21 mouse cellular contexts compared by ENCODE assay signal in genomic region chr12:80615371-80616257, GRCm38 (mm10). TPM values are rescaled to one million over a fixed set of nuclear protein-coding genes. Genes with fewer than 3 reads are reported as not detected.
DNase-seq lines count a peak whose midpoint lies in the region; ATAC-seq and TF ChIP-seq lines count a peak whose summit lies in the region.
"Had no signal": no experiment of that assay in that cellular context is flagged by ENCODE, and none has a peak within 500 bp of the region (broad histone marks: within the 10 kb centered on the region; RNA-seq: fewer than 3 reads in every experiment).

No protein-coding gene starts in this region.

- H3K27ac ChIP-seq in liver, postnatal 0 days (ENCODE audit: low read depth) = no peak overlapping the region
- no peak overlapping the region for H3K27ac ChIP-seq in forebrain, embryonic 13.5 days
- no peak overlapping the region for H3K27ac ChIP-seq in gastrocnemius, adult 2 months
- H3K27ac ChIP-seq: embryonic facial prominence, embryonic 13.5 days; limb, embryonic 12.5 days; midbrain, embryonic 13.5 days had no signal

- peak; percentile 68 for ATAC-seq in liver, postnatal 0 days
- no peak for ATAC-seq in forebrain, embryonic 13.5 days
- ATAC-seq: activated CD4-positive, CD25-positive, alpha-beta regulatory T cell, adult 4 months; inflammation-experienced regulatory T-cells, adult 6 months; lung, postnatal 0 days; midbrain, embryonic 13.5 days had no signal

- H3K4me2 ChIP-seq in liver, postnatal 0 days (ENCODE audit: low read depth, low read length) = no peak overlapping the region
- no peak overlapping the region for H3K4me2 ChIP-seq in forebrain, embryonic 13.5 days
- H3K4me2 ChIP-seq: embryonic facial prominence, embryonic 13.5 days; limb, embryonic 12.5 days; midbrain, embryonic 13.5 days had no signal

- no peaks in the 10 kb centered on the region for H3K27me3 ChIP-seq in liver, postnatal 0 days (ENCODE audit: insufficient read depth, low read length)
- H3K27me3 ChIP-seq in forebrain, embryonic 13.5 days = no peaks in the 10 kb centered on the region
- H3K27me3 ChIP-seq: embryonic facial prominence, embryonic 13.5 days; limb, embryonic 12.5 days; midbrain, embryonic 13.5 days had no signal

- no peak for TF ChIP-seq CTCF in liver, postnatal 0 days (IDR thresholded peaks at IDR 0.05; ENCODE audit: low read depth)
- no peak for TF ChIP-seq CTCF in gastrocnemius, adult 2 months (IDR thresholded peaks at IDR 0.05)

- intact Hi-C loops in left cerebral cortex, postnatal 4 days (cut with DNase I) = no loop called here
- intact Hi-C loops in gastrocnemius, adult 2 months (cut with DNase I) = no loop called here

- no peaks in the 10 kb centered on the region for H3K9me3 ChIP-seq in liver, postnatal 0 days (ENCODE audit: low read length)
- H3K9me3 ChIP-seq in forebrain, embryonic 13.5 days (replicated peaks) = no peaks in the 10 kb centered on the region
- H3K9me3 ChIP-seq: embryonic facial prominence, embryonic 13.5 days; G1E; limb, embryonic 12.5 days; midbrain, embryonic 13.5 days had no signal

- WGBS in liver, postnatal 0 days (ENCODE audit: insufficient replicate concordance) = 42% methylated on average over 7 of the region's 7 CpGs
- WGBS in forebrain, embryonic 13.5 days = 73% methylated on average over 7 of the region's 7 CpGs

- no peak overlapping the region for H3K9ac ChIP-seq in liver, postnatal 0 days (replicated peaks)
- no peak overlapping the region for H3K9ac ChIP-seq in forebrain, embryonic 13.5 days
- H3K9ac ChIP-seq: embryonic facial prominence, embryonic 13.5 days; limb, embryonic 12.5 days; midbrain, embryonic 13.5 days had no signal

- H3K36me3 ChIP-seq in liver, postnatal 0 days (replicated peaks; ENCODE audit: insufficient read depth, low read length) = no peaks in the 10 kb centered on the region
- H3K36me3 ChIP-seq in forebrain, embryonic 13.5 days (ENCODE audit: poor library complexity, severe bottlenecking) = no peaks in the 10 kb centered on the region
- H3K36me3 ChIP-seq: embryonic facial prominence, embryonic 13.5 days; G1E; limb, embryonic 12.5 days; midbrain, embryonic 13.5 days had no signal

- no peaks in the 10 kb centered on the region; the same call in 1 of the 2 replicates for H3K4me1 ChIP-seq in liver, postnatal 0 days (ENCODE audit: insufficient read depth)
- no peaks in the 10 kb centered on the region for H3K4me1 ChIP-seq in forebrain, embryonic 13.5 days
- H3K4me1 ChIP-seq: embryonic facial prominence, embryonic 13.5 days; limb, embryonic 12.5 days; midbrain, embryonic 13.5 days had no signal

- no peak for DNase-seq in liver, postnatal 0 days
- DNase-seq in liver (no peak), ES-CJ7 (ENCODE audit: low read depth, low spot score) (peak; percentile 48)
- peak; percentile 12 to 32 for DNase-seq in adrenal gland, postnatal 36 days
- DNase-seq in mesoderm, embryonic 11.5 days (ENCODE audit: low read depth, low spot score) = peak; percentile 34
- no peak for DNase-seq in left cerebral cortex, postnatal 4 days
- no peak for DNase-seq in gastrocnemius, adult 2 months
- DNase-seq: cerebellum, postnatal 14 days; heart, adult 18-20 months; heart, postnatal 14 days; kidney, postnatal 4 days; right cerebral cortex, postnatal 14 days; thymus, postnatal 4 days had no signal

- H3K4me3 ChIP-seq in liver, postnatal 0 days (ENCODE audit: low read depth, low read length) = no peak overlapping the region
- H3K4me3 ChIP-seq in forebrain, embryonic 13.5 days = no peak overlapping the region
- H3K4me3 ChIP-seq in gastrocnemius, adult 2 months = no peak overlapping the region
- H3K4me3 ChIP-seq: embryonic facial prominence, embryonic 13.5 days; limb, embryonic 12.5 days; midbrain, embryonic 13.5 days had no signal

- no peak for TF ChIP-seq EP300 in liver, postnatal 0 days (IDR thresholded peaks at IDR 0.05; ENCODE audit: low read depth)

RNA-seq across cellular contexts. Expression of gene Slc39a9, which starts 28.1 kb away (rescaled TPM):
- polyA plus RNA-seq in liver, postnatal 0 days (2015; fragmentation: Nextera tagmentation; extraction: Ambion mirVana) = 8.0 and 10.7 TPM in 2 replicates
- total RNA-seq in adrenal gland, postnatal 36 days (2021) = 10 to 100 TPM; 41.8 to 57.6 TPM
- polyA plus RNA-seq in forebrain, embryonic 13.5 days (2015; fragmentation: Nextera tagmentation; extraction: Ambion mirVana) = 20.2 and 23.8 TPM in 2 replicates
- 10 to 100 TPM; 39.2 to 43.1 TPM for total RNA-seq in left cerebral cortex, postnatal 4 days (2021)
- 10 to 100 TPM in 1 of 2 experiments, 1 to 10 TPM in 1; 7.8 to 11.6 TPM for total RNA-seq in gastrocnemius, adult 2 months (2021)

RNA-seq across cellular contexts. Expression of gene Erh, which starts 28.5 kb away (rescaled TPM):
- 81.6 and 92.2 TPM in 2 replicates for polyA plus RNA-seq in liver, postnatal 0 days (2015; fragmentation: Nextera tagmentation; extraction: Ambion mirVana)
- total RNA-seq in adrenal gland, postnatal 36 days (2021) = 10 to 100 TPM; 47.4 to 56.1 TPM
- polyA plus RNA-seq in forebrain, embryonic 13.5 days (2015; fragmentation: Nextera tagmentation; extraction: Ambion mirVana) = 434 and 477 TPM in 2 replicates
- total RNA-seq in left cerebral cortex, postnatal 4 days (2021) = 10 to 100 TPM; 87.2 to 99.7 TPM
- 10 to 100 TPM; 14.4 to 17.7 TPM for total RNA-seq in gastrocnemius, adult 2 months (2021)

Comparison
In these comparisons a context has a peak if more than half of its experiments do, and no peak if none do; other contexts are left out.
1. DNase-seq: peak in ES-CJ7 (single experiment), adrenal gland, postnatal 36 days (2 of 2) and mesoderm, embryonic 11.5 days (single experiment); none in liver, postnatal 0 days (single experiment), liver (single experiment), left cerebral cortex, postnatal 4 days (single experiment) and gastrocnemius, adult 2 months (single experiment).